11 mouse cellular contexts compared by ENCODE assay signal in genomic region chr17:75436095-75436494, GRCm38 (mm10). TPM values are rescaled to one million over a fixed set of nuclear protein-coding genes. Genes with fewer than 3 reads are reported as not detected.
DNase-seq lines count a peak whose midpoint lies in the region; ATAC-seq and TF ChIP-seq lines count a peak whose summit lies in the region.
"Had no signal": no experiment of that assay in that cellular context is flagged by ENCODE, and none has a peak within 500 bp of the region (broad histone marks: within the 10 kb centered on the region; RNA-seq: fewer than 3 reads in every experiment).

No protein-coding gene starts in this region.

- H3K36me3 ChIP-seq in kidney, adult 2 months (ENCODE audit: control insufficient read depth, insufficient read depth, low read length): no peaks in the 10 kb centered on the region
- H3K36me3 ChIP-seq in limb, embryonic 10.5 days: no peaks in the 10 kb centered on the region
- H3K36me3 ChIP-seq in hindbrain, embryonic 11.5 days (ENCODE audit: control insufficient read depth, insufficient read depth, low read length): no peaks in the 10 kb centered on the region

- 59% methylated on average over 8 of the region's 8 CpGs for WGBS in kidney, adult 2 months
- 79% methylated on average over 8 of the region's 8 CpGs for WGBS in limb, embryonic 10.5 days
- 86% methylated on average over 8 of the region's 8 CpGs for WGBS in hindbrain, embryonic 11.5 days

- H3K27me3 ChIP-seq in kidney, adult 2 months (replicated peaks; ENCODE audit: control insufficient read depth, insufficient read depth, low read length): no peaks in the 10 kb centered on the region
- H3K27me3 ChIP-seq in limb, embryonic 10.5 days (ENCODE audit: low read depth, poor library complexity, severe bottlenecking): no peaks in the 10 kb centered on the region
- H3K27me3 ChIP-seq in hindbrain, embryonic 11.5 days (ENCODE audit: control insufficient read depth, insufficient read depth, low read length): no peaks in the 10 kb centered on the region

- no peak overlapping the region for H3K9ac ChIP-seq in hindbrain, embryonic 11.5 days (ENCODE audit: low read depth, low read length)

- no peak for TF ChIP-seq POLR2A in kidney, adult 2 months (IDR thresholded peaks at IDR 0.05; ENCODE audit: low read depth, low read length)

- peak overlapping the region; percentile 67 for H3K4me3 ChIP-seq in kidney, adult 2 months (ENCODE audit: insufficient read depth, low read depth, low read length)
- H3K4me3 ChIP-seq in limb, embryonic 10.5 days: 0 out of 2 replicates have a peak overlapping the region, but pooled peaks have one; percentile 11
- H3K4me3 ChIP-seq in hindbrain, embryonic 11.5 days (ENCODE audit: low read depth, low read length): no peak overlapping the region

- peak; percentile 23 for DNase-seq in kidney, adult 2 months
- DNase-seq in kidney, postnatal 25 days: no peak
- DNase-seq in B cell, adult 2 months: peak; percentile 57 to 58
- DNase-seq in limb, embryonic 10.5 days (ENCODE audit: low spot score): no peak
- DNase-seq in adrenal gland, adult (ENCODE audit: inconsistent age in 2 of 2, low spot score in 1 of 2): no peak
- DNase-seq in hindbrain, embryonic 11.5 days (ENCODE audit: low spot score): no peak
- DNase-seq: retina, postnatal 1 day; thymus, postnatal 14 days had no signal

- no peaks in the 10 kb centered on the region for H3K9me3 ChIP-seq in limb, embryonic 10.5 days (replicated peaks)
- no peaks in the 10 kb centered on the region for H3K9me3 ChIP-seq in hindbrain, embryonic 11.5 days (ENCODE audit: control insufficient read depth, low read length)

- H3K4me1 ChIP-seq in kidney, adult 2 months (ENCODE audit: control insufficient read depth, insufficient read depth, low read length): no peaks in the 10 kb centered on the region
- peaks cover 10% of the 10 kb centered on the region; the same call in 1 of the 2 replicates for H3K4me1 ChIP-seq in limb, embryonic 10.5 days
- H3K4me1 ChIP-seq in hindbrain, embryonic 11.5 days (replicated peaks; ENCODE audit: control insufficient read depth, insufficient read depth, low read length): no peaks in the 10 kb centered on the region

- ATAC-seq in common myeloid progenitor, adult 5-6 weeks (replicated peaks; ENCODE audit: low read depth, poor library complexity, severe bottlenecking): peak; percentile 71
- no peak for ATAC-seq in hindbrain, embryonic 11.5 days (ENCODE audit: low FRiP score)

- H3K27ac ChIP-seq in kidney, adult 2 months (ENCODE audit: insufficient read depth, low read depth, low read length): peak overlapping the region; percentile 89
- H3K27ac ChIP-seq in limb, embryonic 10.5 days: peak overlapping the region; percentile 63; the same call in 1 of the 2 replicates
- no peak overlapping the region for H3K27ac ChIP-seq in hindbrain, embryonic 11.5 days (ENCODE audit: low read depth, low read length)

- TF ChIP-seq CTCF in kidney, adult 2 months (conservative IDR thresholded peaks at IDR 0.05; ENCODE audit: insufficient read depth, insufficient read length, low read depth, low read length): no peak

- H3K4me2 ChIP-seq in hindbrain, embryonic 11.5 days (replicated peaks; ENCODE audit: low read depth, low read length): no peak overlapping the region
- H3K4me2 ChIP-seq: midbrain, embryonic 11.5 days had no signal

RNA-seq across cellular contexts. Expression of gene Rasgrp3, which starts 0.4 kb away (rescaled TPM):
- polyA plus RNA-seq in kidney, adult 2 months (2012; rRNA removed): 4.8 and 9.2 TPM in 2 replicates
- 0.34 TPM in 1 of 2 replicates, not detected in the other for total RNA-seq in common myeloid progenitor, adult 5-6 weeks (2017)
- polyA plus RNA-seq in limb, embryonic 10.5 days (2016; fragmentation: Nextera tagmentation; extraction: Ambion mirVana): 11.5 and 12.7 TPM in 2 replicates
- 7.6 and 10.4 TPM in 2 replicates for polyA plus RNA-seq in hindbrain, embryonic 11.5 days (2014; fragmentation: Nextera tagmentation; extraction: Ambion mirVana)
- total RNA-seq: MEL had no signal

Comparison
In these comparisons a context has a peak if more than half of its experiments do, and no peak if none do; other contexts are left out.
1. DNase-seq: peak in kidney, adult 2 months (single experiment) and B cell, adult 2 months (2 of 2); none in kidney, postnatal 25 days (0 of 2), limb, embryonic 10.5 days (single experiment), adrenal gland, adult (0 of 2) and hindbrain, embryonic 11.5 days (single experiment).